Mouse (Mus musculus) cerebral cortex, adult 2 months (tissue): ENCODE measurements around the gene Pigt.

Experiments used
- WGBS: fragments of 180-500 bp; shearing (Covaris S2); methylation state at CpG from one replicate; pipeline ENCODE4 v1.1.7; 2018; 5-methylcytosine and 5-hydroxymethylcytosine counted together

The Pigt gene

GRCm38 (mm10) chr2:164486258-164487114, 10.8 kb upstream of the Pigt start:
- 2% methylated on average over 88 of the region's 90 CpGs for WGBS

GRCm38 (mm10) chr2:164487115-164487527, 10.2 kb upstream of the Pigt start:
- WGBS, result 6% methylated on average over 11 of the region's 11 CpGs

- 44% methylated on average over 9 of the region's 9 CpGs for WGBS
These were observed 9.5 kb upstream of the Pigt start for GRCm38 (mm10) chr2:164487812-164488211.

- 56% methylated on average over 2 of the region's 2 CpGs for WGBS
These were observed 3.2 kb upstream of the Pigt start for GRCm38 (mm10) chr2:164494126-164494525.

GRCm38 (mm10) chr2:164496331-164496730, 989 bp upstream of the Pigt start:
- 35% methylated on average over 1 of the region's 1 CpGs for WGBS

- WGBS, result 6% methylated on average over 21 of the region's 21 CpGs
These were observed 460 bp downstream of the Pigt start for GRCm38 (mm10) chr2:164497691-164498268.

GRCm38 (mm10) chr2:164499317-164499716, 2.0 kb downstream of the Pigt start:
- 77% methylated on average over 5 of the region's 5 CpGs for WGBS

GRCm38 (mm10) chr2:164500511-164500910, 3.2 kb downstream of the Pigt start:
- 78% methylated on average over 7 of the region's 7 CpGs for WGBS

- 96% methylated on average over 3 of the region's 3 CpGs for WGBS
These were observed 7.6 kb downstream of the Pigt start for GRCm38 (mm10) chr2:164504919-164505318.

- 92% methylated on average over 4 of the region's 4 CpGs for whole genome bisulfite sequencing
These were observed 8.5 kb downstream of the Pigt start for GRCm38 (mm10) chr2:164505619-164506347.

GRCm38 (mm10) chr2:164507811-164508210, 10.5 kb downstream of the Pigt start:
- 84% methylated on average over 19 of the region's 19 CpGs for WGBS

- WGBS, result 68% methylated on average over 4 of the region's 5 CpGs
These were observed 13.4 kb downstream of the Pigt start for GRCm38 (mm10) chr2:164510621-164511190.

GRCm38 (mm10) chr2:164512121-164512909, 15.0 kb downstream of the Pigt start:
- 76% methylated on average over 11 of the region's 14 CpGs for WGBS

- 57% methylated on average over 8 of the region's 8 CpGs for WGBS
These were observed 16.1 kb downstream of the Pigt start for GRCm38 (mm10) chr2:164513389-164513788.

GRCm38 (mm10) chr2:164514916-164515315, 17.6 kb downstream of the Pigt start:
- WGBS, result 73% methylated on average over 3 of the region's 3 CpGs

- 70% methylated on average over 9 of the region's 9 CpGs for WGBS
These were observed 18.6 kb downstream of the Pigt start for GRCm38 (mm10) chr2:164515897-164516296.

- 85% methylated on average over 11 of the region's 11 CpGs for WGBS
These were observed 19.3 kb downstream of the Pigt start for GRCm38 (mm10) chr2:164516592-164516991.

- WGBS, result 42% methylated on average over 10 of the region's 10 CpGs
These were observed 20.3 kb downstream of the Pigt start for GRCm38 (mm10) chr2:164517485-164518221.

- 44% methylated on average over 11 of the region's 11 CpGs for WGBS
These were observed 21.2 kb downstream of the Pigt start for GRCm38 (mm10) chr2:164518266-164519170.

GRCm38 (mm10) chr2:164519171-164519526, 21.8 kb downstream of the Pigt start:
- WGBS, result 83% methylated on average over 6 of the region's 6 CpGs
